Mouse (Mus musculus) kidney, adult 2 months (tissue): Measurements from ENCODE around the gene Pmm2.

Experiments
- CTCF ChIP-seq: fragments of 200-500 bp; conservative IDR thresholded peaks from 2 replicates; pipeline ENCODE4 v1.5.1; 2011; ENCODE audit warnings: low read depth, mild to moderate bottlenecking, control low read depth, low read length, moderate library complexity, mixed read lengths; ENCODE audit not compliant: insufficient read depth, insufficient read length
- POLR2A ChIP-seq: fragments of 200-500 bp; IDR thresholded peaks from one replicate; pipeline ENCODE4 v1.6.1; 2011; ENCODE audit warnings: low read depth, low read length, control low read depth

DNA sequence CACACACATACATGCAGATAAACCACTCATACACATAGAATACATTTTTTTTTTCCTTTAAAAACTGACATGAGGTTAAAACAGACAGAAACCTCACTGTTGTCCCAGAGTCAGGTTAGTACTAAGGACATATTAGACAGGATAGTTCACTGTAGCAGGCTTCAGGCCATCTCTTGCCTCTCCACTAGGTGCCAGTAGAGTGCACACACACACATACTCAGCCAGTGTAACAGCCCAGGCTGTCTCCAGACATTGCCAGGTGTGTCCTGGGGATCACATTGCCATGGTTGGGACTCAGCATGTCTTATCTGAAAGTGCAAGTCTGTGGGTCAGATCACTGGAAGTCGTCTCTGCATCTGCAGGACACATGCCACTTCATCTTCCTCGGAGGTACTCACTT lies 6.4 kb downstream of the Pmm2 start:
- TF ChIP-seq POLR2A: no peak
- TF ChIP-seq CTCF: peak; percentile 93
